Mouse (Mus musculus) stomach, embryonic 16.5 days (tissue): ENCODE measurements around the gene Cfap58. TPM values are rescaled to one million over a fixed set of nuclear protein-coding genes. Genes with fewer than 3 reads are reported as not detected.

Experiments
- ATAC-seq: fragments of 200-750 bp; cut with Nextera tagmentation; 2 replicates; pipeline ENCODE4 v1.8.0; 2017; ENCODE audit warnings: moderate number of reproducible peaks, moderate TSS enrichment; ENCODE audit not compliant: insufficient read depth, low FRiP score
- H3K27ac ChIP-seq: fragments of 300-500 bp; sonication (generic); 2 replicates; pipeline ENCODE4 v1.5.1; 2014; ENCODE audit warnings: low read length
- H3K27me3 ChIP-seq: fragments of 300-500 bp; sonication (generic); 2 replicates; pipeline ENCODE4 v1.6.1; 2014; ENCODE audit warnings: low read length, control low read depth, mixed read lengths; ENCODE audit not compliant: control insufficient read depth, insufficient read depth
- H3K36me3 ChIP-seq: fragments of 300-500 bp; sonication (generic); 2 replicates; pipeline ENCODE4 v1.6.1; 2014; ENCODE audit warnings: low read length; ENCODE audit not compliant: control insufficient read depth, insufficient read depth
- H3K4me1 ChIP-seq: fragments of 300-500 bp; sonication (generic); 2 replicates; pipeline ENCODE4 v1.6.1; 2014; ENCODE audit warnings: low read length, control low read depth, mixed read lengths; ENCODE audit not compliant: control insufficient read depth, insufficient read depth
- H3K4me2 ChIP-seq: fragments of 300-500 bp; sonication (generic); 2 replicates; pipeline ENCODE4 v1.6.1; 2014; ENCODE audit warnings: low read depth, low read length, mixed read lengths
- H3K4me3 ChIP-seq: fragments of 300-500 bp; sonication (generic); replicated peaks from 2 replicates; pipeline ENCODE4 v1.5.1; 2014; ENCODE audit warnings: mild to moderate bottlenecking, low read length
- H3K9ac ChIP-seq: fragments of 300-500 bp; sonication (generic); 2 replicates; pipeline ENCODE4 v1.6.1; 2014; ENCODE audit warnings: low read length
- H3K9me3 ChIP-seq: fragments of 300-500 bp; sonication (generic); replicated peaks from 2 replicates; pipeline ENCODE4 v1.6.1; 2016; ENCODE audit warnings: low read length, control low read depth; ENCODE audit not compliant: control insufficient read depth
- WGBS: fragments of 180-500 bp; shearing (Covaris S2); extraction: QIAGEN DNeasy Blood & Tissue Kit; methylation state at CpG from one replicate; pipeline ENCODE4 v1.1.7; 2014; 5-methylcytosine and 5-hydroxymethylcytosine counted together
- polyA plus RNA-seq: library from polyadenylated mRNA; unstranded; fragments of >200 nt; fragmentation: Nextera tagmentation; extraction: Ambion mirVana; gene quantifications from 2 replicates; pipeline ENCODE4 v1.2.1, GENCODE M21; 2015

Gene Cfap58
- polyA plus RNA-seq, 1 experiment from 2014 or later: 0.04 TPM

DNA sequence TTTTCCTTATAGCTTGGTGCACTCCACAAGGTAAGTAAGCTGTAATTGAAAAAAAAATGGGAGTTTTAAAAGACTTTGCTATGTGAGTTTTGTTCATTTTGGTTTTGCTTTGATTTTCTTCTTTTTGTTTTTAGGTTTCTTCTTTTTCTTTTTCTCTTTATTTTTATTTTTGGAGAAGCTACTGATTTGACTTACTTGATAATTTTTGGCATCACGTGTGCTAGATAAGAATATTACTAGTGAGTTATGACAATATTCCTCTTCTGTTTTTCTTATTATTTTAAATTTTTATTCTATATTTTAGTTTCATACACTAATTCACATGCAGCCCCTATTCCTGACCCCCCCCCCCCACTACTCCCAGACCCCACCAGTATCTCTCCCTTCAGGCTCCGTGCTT, 10.4 kb upstream of the Cfap58 start:
- H3K9me3 ChIP-seq: no peaks in the 10 kb centered on the region
- H3K4me3 ChIP-seq: no peak overlapping the region
- no peaks in the 10 kb centered on the region for H3K36me3 ChIP-seq
- H3K9ac ChIP-seq: no peak overlapping the region
- no peak overlapping the region for H3K27ac ChIP-seq
- WGBS: 80% methylated on average over 2 of the region's 2 CpGs
- peaks cover 9% of the 10 kb centered on the region; the same call in 1 of the 2 replicates for H3K4me1 ChIP-seq
- H3K4me2 ChIP-seq: no peak overlapping the region
- no peaks in the 10 kb centered on the region for H3K27me3 ChIP-seq
- no peak for ATAC-seq

DNA sequence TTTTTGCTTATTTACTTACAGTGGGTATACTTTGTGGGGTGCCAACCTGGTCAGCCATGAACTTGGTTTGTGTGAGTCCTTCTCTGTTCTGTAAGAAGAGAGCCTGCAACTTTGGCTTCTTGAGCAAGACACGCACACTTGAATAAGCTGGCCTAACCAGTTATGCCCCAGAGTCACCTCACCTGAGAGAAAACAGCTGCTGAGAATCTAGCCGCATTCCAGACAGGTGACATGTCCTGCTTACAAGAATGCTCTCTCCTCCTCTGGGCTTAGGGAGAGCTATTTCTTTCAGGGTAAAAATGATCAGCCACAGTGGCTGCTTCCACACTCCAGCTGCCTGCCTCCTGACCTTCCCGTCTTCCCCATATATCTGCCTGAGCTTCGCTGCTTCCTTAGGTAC, 8.4 kb upstream of the Cfap58 start:
- Histone ChIP-seq H3K27me3 (no peaks in the 10 kb centered on the region), H3K36me3 (no peaks in the 10 kb centered on the region), H3K9me3 (no peaks in the 10 kb centered on the region), H3K27ac (peak overlapping the region; percentile 56; the same call in 1 of the 2 replicates), H3K4me3 (no peak overlapping the region), H3K4me2 (no peak overlapping the region), H3K9ac (0 out of 2 replicates have a peak overlapping the region, but pooled peaks have one; percentile 2), H3K4me1 (peaks cover 9% of the 10 kb centered on the region; the same call in 1 of the 2 replicates)
- WGBS: 54% methylated on average over 4 of the region's 4 CpGs
- ATAC-seq: no peak

DNA sequence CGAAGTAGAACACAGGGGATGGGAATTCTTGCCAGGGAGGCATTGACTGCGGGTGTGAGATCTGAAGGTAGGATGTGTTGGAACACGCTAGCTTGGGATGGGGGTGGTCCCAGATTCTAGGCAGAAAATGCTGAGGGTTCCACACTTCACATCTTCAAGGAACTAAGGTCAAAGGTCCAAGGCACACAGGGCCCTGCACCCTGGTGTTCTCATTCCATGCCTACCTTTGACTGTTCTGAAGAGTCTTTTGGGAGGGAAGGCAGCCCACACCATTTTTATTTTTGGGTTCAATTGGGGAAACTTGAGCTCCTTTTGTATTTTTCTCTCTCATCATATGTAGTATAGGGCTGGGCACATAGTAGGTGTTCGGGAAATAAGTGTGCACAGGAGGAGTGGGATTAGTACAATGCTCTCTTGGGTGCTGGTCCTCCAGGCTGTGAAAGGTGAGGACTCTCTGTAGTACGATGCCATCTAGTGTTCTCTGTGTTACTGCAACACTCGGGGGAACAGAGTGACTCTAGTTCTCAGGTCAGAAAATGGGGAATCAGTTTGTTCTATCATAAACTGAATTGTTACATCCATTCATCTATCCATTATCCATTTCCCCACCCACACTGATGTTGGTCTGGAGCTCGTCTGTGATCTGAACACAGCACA, 5.4 kb upstream of the Cfap58 start:
- Histone ChIP-seq H3K9ac (no peak overlapping the region), H3K4me1 (peaks cover 9% of the 10 kb centered on the region; the same call in 1 of the 2 replicates), H3K4me3 (no peak overlapping the region), H3K4me2 (no peak overlapping the region), H3K27ac (peak overlapping the region; percentile 31; the same call in 1 of the 2 replicates), H3K27me3 (no peaks in the 10 kb centered on the region), H3K9me3 (no peaks in the 10 kb centered on the region), H3K36me3 (no peaks in the 10 kb centered on the region)
- WGBS: 38% methylated on average over 7 of the region's 7 CpGs
- ATAC-seq: peak; percentile 73; the same call in 1 of the 2 replicates

DNA sequence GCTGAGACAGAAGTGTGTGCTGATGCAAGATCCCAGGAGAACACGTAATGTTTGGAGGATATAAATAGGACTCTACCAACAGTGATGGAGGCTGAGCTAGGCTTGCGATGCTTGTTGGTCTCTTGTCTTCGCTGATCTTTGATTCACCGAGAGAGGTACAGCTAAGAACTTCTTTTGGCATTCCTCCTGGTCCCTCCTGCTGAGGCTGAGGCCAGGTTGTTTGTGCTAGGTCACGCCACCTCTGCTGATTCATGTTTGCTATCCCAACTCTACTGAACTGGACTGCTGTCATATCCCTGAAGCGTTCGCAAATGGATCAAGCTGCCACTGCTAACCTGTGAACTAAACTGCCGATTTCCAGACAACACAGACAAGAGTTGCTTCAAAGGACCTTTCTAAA, 3.3 kb upstream of the Cfap58 start:
- no peak for ATAC-seq
- Histone ChIP-seq H3K27me3 (peaks cover 8% of the 10 kb centered on the region; the same call in 1 of the 2 replicates), H3K4me1 (peaks cover 18% of the 10 kb centered on the region), H3K9ac (no peak overlapping the region), H3K9me3 (no peaks in the 10 kb centered on the region), H3K4me2 (no peak overlapping the region), H3K27ac (no peak overlapping the region), H3K4me3 (no peak overlapping the region), H3K36me3 (no peaks in the 10 kb centered on the region)
- WGBS: 91% methylated on average over 8 of the region's 8 CpGs

DNA sequence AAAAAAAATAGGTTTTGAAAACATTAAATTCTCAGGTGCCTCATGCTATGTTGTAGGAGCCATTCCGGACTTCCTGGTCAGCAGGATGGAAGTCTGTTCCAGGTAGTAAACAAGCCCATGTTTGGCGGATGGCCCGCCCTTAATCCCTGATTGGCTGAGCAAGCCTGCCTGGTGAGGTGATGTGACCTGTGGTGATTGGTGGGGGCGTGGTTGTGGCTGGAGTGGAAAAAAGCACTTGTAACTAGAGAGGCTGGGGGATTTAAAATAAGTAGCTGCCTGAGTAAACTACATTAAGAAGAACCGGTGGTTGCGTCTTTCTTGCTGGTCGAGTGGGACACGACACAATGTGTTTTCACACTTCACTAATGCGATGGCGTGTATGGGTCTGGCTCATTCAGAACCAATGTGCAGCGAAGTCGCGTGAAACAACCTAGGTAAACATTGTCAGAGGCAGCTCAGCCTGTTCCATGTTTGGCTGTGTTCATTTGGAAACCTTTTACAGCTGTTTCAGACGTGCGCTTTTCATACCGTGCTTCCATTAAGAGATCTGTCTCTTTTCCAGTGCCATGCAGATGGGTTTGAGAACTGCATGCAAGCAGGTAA, 2.7 kb upstream of the Cfap58 start:
- H3K36me3 ChIP-seq: no peaks in the 10 kb centered on the region
- 0 out of 2 replicates have a peak overlapping the region, but pooled peaks have one; percentile 8 for H3K4me3 ChIP-seq
- 59% methylated on average over 16 of the region's 16 CpGs for WGBS
- peak overlapping the region; percentile 26; the same call in 1 of the 2 replicates for H3K9ac ChIP-seq
- ATAC-seq: no peak
- peak overlapping the region; percentile 23 for H3K27ac ChIP-seq
- peak overlapping the region; percentile 29; the same call in 1 of the 2 replicates for H3K4me2 ChIP-seq
- no peaks in the 10 kb centered on the region for H3K9me3 ChIP-seq
- H3K4me1 ChIP-seq: peaks cover 14% of the 10 kb centered on the region
- peaks cover 8% of the 10 kb centered on the region; the same call in 1 of the 2 replicates for H3K27me3 ChIP-seq

DNA sequence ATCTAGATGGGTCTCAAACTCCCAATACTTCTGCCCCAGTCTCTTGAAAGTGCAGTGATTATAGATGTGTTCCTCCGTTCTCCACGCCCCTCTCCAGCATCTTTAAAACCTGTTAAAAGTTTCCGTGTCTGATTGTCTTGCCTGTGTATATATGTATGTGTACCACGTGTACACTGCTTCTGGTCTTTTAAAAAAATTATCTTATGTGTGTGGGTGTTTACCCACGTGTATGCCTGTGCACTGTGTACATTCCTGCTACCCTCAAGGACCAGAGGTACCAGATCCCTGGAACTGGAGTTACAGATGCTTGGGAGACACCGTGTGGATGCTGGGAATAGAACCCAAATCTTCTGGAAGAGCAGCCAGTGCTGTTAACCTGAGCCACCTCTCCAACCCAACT, 1.9 kb upstream of the Cfap58 start:
- Histone ChIP-seq H3K36me3 (no peaks in the 10 kb centered on the region), H3K4me3 (no peak overlapping the region), H3K4me1 (peaks cover 14% of the 10 kb centered on the region), H3K4me2 (no peak overlapping the region), H3K27ac (no peak overlapping the region), H3K27me3 (peaks cover 8% of the 10 kb centered on the region; the same call in 1 of the 2 replicates), H3K9ac (no peak overlapping the region), H3K9me3 (no peaks in the 10 kb centered on the region)
- ATAC-seq: no peak
- WGBS: 74% methylated on average over 6 of the region's 6 CpGs

DNA sequence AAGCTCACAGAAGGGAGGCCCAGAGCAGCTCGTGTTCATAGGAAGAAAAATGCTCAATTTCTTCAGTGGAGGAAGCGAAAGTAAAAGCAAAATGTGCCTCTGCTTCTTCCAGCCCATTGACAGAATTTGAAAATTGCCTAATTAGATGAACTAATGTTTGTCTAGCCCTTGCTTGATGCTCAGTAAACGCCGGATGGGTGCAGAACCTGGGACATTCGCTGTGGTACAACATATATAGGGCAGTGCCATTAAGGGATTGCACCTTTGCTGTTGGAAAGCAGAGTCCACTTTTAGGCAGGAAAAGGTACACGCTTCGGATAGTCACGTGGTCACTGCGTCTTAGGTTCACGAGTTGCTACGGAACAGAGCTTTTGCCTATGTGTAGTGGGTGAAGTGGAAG, 985 bp upstream of the Cfap58 start:
- no peak overlapping the region for H3K4me2 ChIP-seq
- peaks cover 8% of the 10 kb centered on the region; the same call in 1 of the 2 replicates for H3K27me3 ChIP-seq
- no peak overlapping the region for H3K27ac ChIP-seq
- no peak for ATAC-seq
- no peaks in the 10 kb centered on the region for H3K9me3 ChIP-seq
- peaks cover 8% of the 10 kb centered on the region for H3K4me1 ChIP-seq
- H3K4me3 ChIP-seq: no peak overlapping the region
- H3K9ac ChIP-seq: no peak overlapping the region
- WGBS: 81% methylated on average over 11 of the region's 11 CpGs
- H3K36me3 ChIP-seq: no peaks in the 10 kb centered on the region

DNA sequence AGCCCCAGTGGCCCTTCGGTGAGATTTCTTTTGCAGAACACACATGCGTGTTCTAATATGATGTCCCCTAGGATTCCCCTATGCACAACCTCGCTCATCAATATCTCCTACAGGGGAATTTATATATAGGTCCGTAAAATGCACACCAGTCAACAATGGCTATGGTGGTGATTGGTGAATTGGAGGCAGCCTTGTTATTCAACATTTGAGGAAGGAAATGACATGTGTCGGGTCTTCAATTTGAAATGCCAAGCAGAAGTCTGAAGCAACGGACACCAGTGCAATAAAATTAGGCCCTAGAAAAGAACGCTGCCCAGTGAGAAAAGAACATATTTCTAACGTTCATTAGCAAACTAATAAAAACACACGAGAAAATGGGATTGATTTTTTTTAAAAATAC, 537 bp upstream of the Cfap58 start:
- peaks cover 8% of the 10 kb centered on the region for H3K4me1 ChIP-seq
- no peak overlapping the region for H3K4me3 ChIP-seq
- 67% methylated on average over 9 of the region's 9 CpGs for WGBS
- H3K27me3 ChIP-seq: peaks cover 8% of the 10 kb centered on the region; the same call in 1 of the 2 replicates
- H3K27ac ChIP-seq: no peak overlapping the region
- H3K36me3 ChIP-seq: no peaks in the 10 kb centered on the region
- no peak for ATAC-seq
- H3K4me2 ChIP-seq: peak overlapping the region; percentile 88
- H3K9me3 ChIP-seq: no peaks in the 10 kb centered on the region
- no peak overlapping the region for H3K9ac ChIP-seq

DNA sequence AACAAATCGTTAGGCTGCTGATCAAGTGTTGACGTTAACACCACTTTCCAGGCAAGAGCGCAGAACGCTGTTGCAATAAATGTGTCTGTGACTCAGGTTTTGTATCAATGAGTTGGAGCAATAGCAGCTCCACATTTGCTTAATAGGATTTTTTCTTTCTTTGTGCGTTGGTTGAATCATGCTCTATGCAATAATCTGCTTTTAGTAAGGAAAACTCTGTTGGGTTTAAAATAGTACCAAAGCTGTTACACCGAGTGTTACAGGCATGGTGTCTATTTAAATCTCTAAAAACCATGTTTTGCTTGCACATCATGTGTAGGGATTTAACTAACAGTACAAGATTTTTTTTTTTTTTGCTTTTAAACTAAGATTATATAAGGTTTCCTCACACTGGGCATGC, 1.9 kb downstream of the Cfap58 start:
- no peak for ATAC-seq
- H3K27ac ChIP-seq: no peak overlapping the region
- WGBS: 76% methylated on average over 6 of the region's 6 CpGs
- H3K4me3 ChIP-seq: no peak overlapping the region
- no peak overlapping the region for H3K9ac ChIP-seq
- no peak overlapping the region for H3K4me2 ChIP-seq
- no peaks in the 10 kb centered on the region for H3K9me3 ChIP-seq
- H3K4me1 ChIP-seq: peaks cover 8% of the 10 kb centered on the region
- peaks cover 8% of the 10 kb centered on the region; the same call in 1 of the 2 replicates for H3K27me3 ChIP-seq
- H3K36me3 ChIP-seq: no peaks in the 10 kb centered on the region
